Mouse (Mus musculus): ENCODE data around the gene Olfr1255. TPM values are rescaled to one million over a fixed set of nuclear protein-coding genes. Genes with fewer than 3 reads are reported as not detected.

Gene Olfr1255
- total RNA-seq (2023; ENCODE audit: inconsistent age), result not detected in 4 replicates

GRCm38 (mm10) chr2:89811751-89812150, at the start of gene Olfr1255:
Gene Olfr1255, plus strand, starts transcription at chr2:89812051.

GRCm38 (mm10) chr2:89793519-89793918, 18.3 kb upstream of the Olfr1255 start, which contains the start of gene Olfr1254:
Gene Olfr1254, minus strand, starts transcription at chr2:89793619.

GRCm38 (mm10) chr2:89841455-89841854, 29.6 kb downstream of the Olfr1255 start, which contains the start of gene Olfr1256:
Gene Olfr1256, minus strand, starts transcription at chr2:89841555.

GRCm38 (mm10) chr2:89848105-89848504, 36.3 kb downstream of the Olfr1255 start, which contains the start of gene Olfr48:
Gene Olfr48, minus strand, starts transcription at chr2:89848205.

Other genes with a start within 250 kb of the Olfr1255 start
- not detected in 4 replicates for gene Olfr1245, start 233.6 kb upstream of the Olfr1255 start, total RNA-seq (2023; ENCODE audit: inconsistent age)
- gene Olfr1246, start 218.9 kb upstream of the Olfr1255 start, total RNA-seq (2023; ENCODE audit: inconsistent age), result not detected in 4 replicates
- 0.12 TPM in 1 of 4 replicates, not detected in the others for gene Olfr1247, start 197.9 kb upstream of the Olfr1255 start, total RNA-seq (2023; ENCODE audit: inconsistent age)
- not detected in 4 replicates for gene Olfr1248, start 193.8 kb upstream of the Olfr1255 start, total RNA-seq (2023; ENCODE audit: inconsistent age)
- not detected in 4 replicates for gene Olfr1249, start 177.1 kb upstream of the Olfr1255 start, total RNA-seq (2023; ENCODE audit: inconsistent age)
- gene Olfr1250, start 150.6 kb upstream of the Olfr1255 start, total RNA-seq (2023; ENCODE audit: inconsistent age), result not detected in 4 replicates
- not detected in 4 replicates for gene Olfr1251, start 140.1 kb upstream of the Olfr1255 start, total RNA-seq (2023; ENCODE audit: inconsistent age)
- not detected in 4 replicates for gene Olfr1252, start 87.0 kb upstream of the Olfr1255 start, total RNA-seq (2023; ENCODE audit: inconsistent age)
- not detected in 4 replicates for gene Olfr1253, start 55.0 kb upstream of the Olfr1255 start, total RNA-seq (2023; ENCODE audit: inconsistent age)
- not detected in 4 replicates for gene Olfr1254, start 18.4 kb upstream of the Olfr1255 start, total RNA-seq (2023; ENCODE audit: inconsistent age)
- not detected in 4 replicates for gene Olfr1256, start 29.5 kb downstream of the Olfr1255 start, total RNA-seq (2023; ENCODE audit: inconsistent age)
- gene Olfr48, start 36.2 kb downstream of the Olfr1255 start, total RNA-seq (2023; ENCODE audit: inconsistent age), result not detected in 4 replicates
- not detected in 4 replicates for gene Olfr1257, start 66.4 kb downstream of the Olfr1255 start, total RNA-seq (2023; ENCODE audit: inconsistent age)
- not detected in 4 replicates for gene Olfr1258, start 115.3 kb downstream of the Olfr1255 start, total RNA-seq (2023; ENCODE audit: inconsistent age)
- not detected in 4 replicates for gene Olfr1259, start 136.6 kb downstream of the Olfr1255 start, total RNA-seq (2023; ENCODE audit: inconsistent age)
- gene Olfr1260, start 162.3 kb downstream of the Olfr1255 start, total RNA-seq (2023; ENCODE audit: inconsistent age), result not detected in 4 replicates
- gene Olfr1261, start 179.2 kb downstream of the Olfr1255 start, total RNA-seq (2023; ENCODE audit: inconsistent age), result not detected in 4 replicates
- gene Olfr1262, start 188.1 kb downstream of the Olfr1255 start, total RNA-seq (2023; ENCODE audit: inconsistent age), result not detected in 4 replicates
- not detected in 4 replicates for gene Olfr1263, start 200.1 kb downstream of the Olfr1255 start, total RNA-seq (2023; ENCODE audit: inconsistent age)
- not detected in 4 replicates for gene Olfr1264, start 213.5 kb downstream of the Olfr1255 start, total RNA-seq (2023; ENCODE audit: inconsistent age)
- gene Olfr1265, start 223.3 kb downstream of the Olfr1255 start, total RNA-seq (2023; ENCODE audit: inconsistent age), result not detected in 4 replicates

All from B cell, adult (primary cell).